Mouse (Mus musculus) layer of hippocampus, postnatal 10 days (tissue): ENCODE results near the gene Sorbs1. TPM values are rescaled to one million over a fixed set of nuclear protein-coding genes. Genes with fewer than 3 reads are reported as not detected.

ENCODE experiments used
- DNase-seq, 2 experiments: peaks; one replicate each; pipeline ENCODE4 v3.0.0; 2021; ENCODE audit warnings: low spot score in 2 of 2
- total RNA-seq, 2 experiments: library from RNA; stranded (reverse); gene quantifications; 2 replicates each; pipeline ENCODE4 v1.2.3; 2021

Sorbs1 gene
- total RNA-seq, 2 experiments from 2014 or later = 147 to 148 TPM

DNA sequence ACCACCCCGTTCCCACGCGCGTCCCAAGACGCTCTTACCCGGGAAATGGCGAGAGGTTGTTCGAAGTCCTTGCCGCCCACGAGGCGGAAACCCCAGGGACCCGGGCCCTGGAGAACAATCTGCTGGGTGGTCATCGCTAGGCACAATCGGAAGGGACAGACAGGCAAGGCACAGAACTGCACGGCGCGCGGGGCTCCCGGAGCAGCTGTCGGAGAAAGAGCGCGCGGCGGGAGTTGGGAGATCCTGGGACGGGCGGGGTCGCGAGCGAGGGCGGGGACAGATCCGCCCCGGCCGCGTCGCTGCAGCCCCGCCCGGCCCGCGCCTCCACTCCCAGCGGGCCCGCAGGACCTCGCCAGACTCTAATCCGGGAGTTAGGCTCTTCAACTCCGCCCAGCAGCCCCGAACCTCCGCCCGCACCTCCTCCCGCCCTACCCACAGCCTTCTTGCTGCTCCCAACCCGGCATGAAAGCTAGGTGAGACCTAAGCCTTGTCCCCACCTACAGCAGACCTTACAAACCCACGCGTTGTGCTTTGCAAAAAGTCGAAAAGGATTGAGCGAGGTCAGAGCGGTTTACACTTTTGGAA lies 242.2 kb downstream of the Sorbs1 start, which contains the start of gene Pdlim1:
Gene Pdlim1, minus strand, starts transcription at position 535 of the 585 bp plus-strand sequence.
- DNase-seq = no peak

DNA sequence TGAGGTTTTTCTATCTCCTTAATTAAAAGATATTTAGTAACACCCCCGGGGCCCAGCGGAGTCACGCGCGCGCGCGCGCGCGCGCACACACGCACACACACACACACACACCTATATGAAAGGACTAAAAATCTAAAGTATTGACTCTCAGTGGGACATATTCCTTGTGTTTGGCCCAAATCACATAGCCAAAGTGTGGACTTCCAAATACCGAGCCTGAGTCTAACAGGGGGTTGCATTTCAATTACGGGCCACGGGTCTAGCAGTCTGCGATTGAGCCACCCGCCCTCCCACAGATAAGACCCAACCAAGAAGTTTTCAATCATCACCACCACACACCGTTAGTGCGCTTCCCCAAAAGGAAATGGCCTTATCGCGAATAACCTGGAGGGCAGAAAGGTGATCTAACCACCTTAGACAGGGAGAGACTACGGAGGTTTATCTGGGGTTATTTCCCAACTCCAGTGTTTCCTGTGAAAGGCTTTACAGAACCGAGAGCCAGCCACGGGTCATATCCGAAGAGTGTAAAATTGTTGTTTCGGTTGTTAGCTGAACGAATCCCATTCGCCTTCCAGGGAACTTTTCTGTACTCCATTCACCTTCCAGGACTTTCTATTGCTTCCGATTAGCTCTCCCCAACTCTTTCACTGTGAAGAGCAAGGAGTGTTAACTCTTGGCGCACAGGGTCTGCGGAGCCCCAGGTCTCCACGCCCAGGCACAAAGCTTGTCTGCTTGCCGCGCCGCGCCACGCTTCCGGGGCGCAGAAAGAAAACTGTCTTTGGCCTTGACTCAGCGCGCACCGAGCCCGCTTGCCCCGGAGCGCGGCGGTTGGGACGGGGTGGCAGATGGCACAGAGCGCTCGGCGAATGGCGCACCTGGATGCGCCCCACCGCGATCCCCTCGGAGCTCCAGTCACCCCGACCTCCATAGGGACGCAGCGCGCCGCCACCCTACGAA lies 242.9 kb downstream of the Sorbs1 start:
- no peak for DNase-seq

DNA sequence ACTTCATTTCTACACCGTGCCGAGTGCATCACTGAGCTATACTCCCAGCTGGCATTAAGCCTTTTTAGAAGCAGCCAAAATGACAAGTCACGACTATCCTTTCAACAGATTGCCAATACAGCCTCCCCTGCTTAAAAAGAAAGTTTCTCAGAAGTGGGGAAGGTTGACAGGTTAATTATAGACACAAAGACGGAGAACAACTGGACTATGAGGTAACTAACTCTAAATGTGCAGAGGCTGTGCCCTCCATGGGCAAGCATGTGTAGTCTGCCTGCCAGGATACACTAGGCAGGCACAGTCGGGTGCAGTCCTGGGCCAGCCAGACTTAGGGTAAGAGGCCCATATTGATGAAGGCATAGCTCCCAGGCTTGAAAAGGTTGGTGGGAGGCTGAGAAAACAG lies 244.1 kb downstream of the Sorbs1 start:
- DNase-seq = no peak

DNA sequence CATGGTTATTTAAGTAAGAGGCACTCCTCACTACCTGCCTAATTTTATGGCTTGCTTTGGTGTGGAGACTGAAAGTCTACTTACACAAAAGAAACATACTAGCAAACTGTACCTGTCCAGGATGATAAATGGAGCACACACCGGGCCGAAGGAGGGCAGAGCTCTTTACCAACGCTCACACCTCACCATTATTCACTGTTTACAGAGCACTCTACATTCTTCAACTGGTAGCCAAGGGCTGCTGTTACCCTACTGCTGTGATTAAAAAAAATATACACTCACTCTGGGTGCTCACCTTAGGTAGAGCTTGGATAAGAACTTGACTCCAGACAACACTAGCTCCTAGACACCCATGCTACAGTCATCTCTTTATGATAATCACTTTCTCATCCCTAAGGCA lies 245.1 kb downstream of the Sorbs1 start:
- DNase-seq = no peak

DNA sequence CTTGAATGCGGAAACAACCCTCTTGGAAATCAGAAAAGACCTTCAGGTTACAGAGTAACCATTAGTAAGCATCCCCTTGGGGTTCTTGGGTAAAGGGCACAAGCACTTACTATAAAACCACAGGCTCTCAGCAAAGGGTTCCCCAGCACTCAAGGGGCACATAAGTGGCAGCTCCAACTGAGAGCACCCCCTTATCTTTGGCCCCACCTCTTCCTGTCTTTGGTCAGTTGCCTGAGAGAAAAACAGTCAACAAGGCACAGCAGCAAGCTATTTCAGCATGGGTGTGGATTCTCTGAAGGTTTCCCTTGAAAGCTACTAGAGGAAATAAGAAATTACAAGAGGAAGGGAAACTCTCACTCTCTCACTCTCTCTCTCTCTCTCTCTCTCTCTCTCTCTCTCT lies 246.2 kb downstream of the Sorbs1 start:
- no peak for DNase-seq

DNA sequence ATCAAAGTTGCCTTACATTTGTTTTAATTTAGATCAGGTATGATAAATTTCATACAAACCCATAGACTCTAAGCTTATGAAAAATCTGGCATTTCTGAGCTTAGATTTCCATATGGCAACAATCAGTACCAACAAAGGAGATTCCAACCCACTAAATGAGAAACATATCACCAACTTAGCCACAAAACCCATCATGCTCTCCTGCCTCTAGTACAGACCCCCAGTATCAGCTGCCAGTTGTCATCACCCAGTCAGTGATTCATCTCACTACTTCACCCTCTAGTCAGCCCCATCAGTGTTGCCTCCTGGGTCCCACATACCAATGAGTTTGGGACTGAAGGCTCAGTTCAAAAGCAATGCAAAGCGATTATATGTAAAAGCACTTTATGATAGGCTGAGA lies 254.1 kb downstream of the Sorbs1 start:
- no peak for DNase-seq

DNA sequence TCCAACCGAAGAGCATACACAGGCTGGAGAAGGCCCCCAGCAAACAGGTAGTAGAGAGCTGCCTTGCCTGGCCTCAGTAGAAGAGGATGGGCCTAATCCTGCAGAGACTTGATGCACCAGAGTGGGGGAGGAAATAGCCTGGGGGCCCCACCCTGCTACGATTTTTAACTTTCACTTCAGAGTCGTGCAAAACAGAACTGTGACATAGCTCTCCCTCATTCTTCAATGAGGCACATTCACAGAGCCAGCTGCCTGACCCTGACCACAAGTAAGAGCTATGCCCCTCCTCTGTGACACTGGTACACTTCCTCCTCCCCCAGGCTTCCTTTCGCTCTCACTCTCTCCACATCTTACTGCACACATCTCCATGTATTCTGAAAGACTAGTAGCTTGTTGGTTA lies 256.2 kb downstream of the Sorbs1 start:
- DNase-seq = no peak

DNA sequence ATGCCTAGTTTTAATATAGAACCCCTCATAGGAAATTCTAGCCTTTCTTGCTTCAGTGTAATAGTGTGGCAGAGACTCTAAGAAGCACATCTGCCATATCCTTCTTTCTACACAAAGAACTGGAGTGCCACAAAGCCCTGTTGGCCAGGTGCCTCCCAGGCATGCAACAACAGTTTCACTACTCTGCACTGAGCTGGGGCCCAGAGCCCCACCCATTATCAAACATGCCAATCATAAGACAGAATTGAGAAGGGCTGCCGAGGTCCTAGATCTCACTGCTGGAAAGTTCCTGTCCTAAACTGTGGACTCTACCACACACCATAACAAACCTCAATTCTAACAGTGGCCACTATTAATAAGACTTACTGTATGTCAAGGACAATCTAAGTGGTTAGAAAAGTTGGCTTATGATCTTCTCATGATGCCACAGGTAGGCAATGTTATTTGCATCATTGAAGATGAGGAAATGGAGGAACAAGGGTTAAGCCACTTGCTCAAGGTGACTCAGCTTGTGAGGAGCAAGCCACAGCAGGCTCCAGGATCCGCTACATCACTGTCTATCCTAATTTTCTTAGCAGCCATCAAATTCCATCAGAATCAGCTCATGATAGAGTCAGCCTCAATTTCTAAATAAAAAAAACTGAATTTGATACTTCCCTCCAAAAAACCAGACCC lies 257.1 kb downstream of the Sorbs1 start:
- no peak for DNase-seq

DNA sequence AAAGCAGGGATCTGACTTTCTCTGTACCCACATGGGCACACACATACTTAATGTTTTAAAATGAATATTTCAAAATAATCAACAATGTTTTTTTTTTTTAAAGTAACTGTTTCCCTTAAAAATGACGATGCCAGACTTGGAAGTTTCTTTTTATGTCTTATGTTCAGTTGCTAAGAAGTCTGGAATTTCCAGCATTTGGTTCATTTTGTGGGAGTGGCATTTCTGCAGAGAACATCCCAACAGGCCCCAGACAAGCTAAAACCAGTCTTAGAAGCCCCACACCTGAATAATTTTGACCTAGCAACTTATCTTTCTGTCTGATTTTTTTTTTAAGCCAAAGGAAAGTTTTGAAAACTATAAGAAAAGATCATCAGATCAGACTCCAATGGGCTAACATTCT lies 258.0 kb downstream of the Sorbs1 start:
- no peak for DNase-seq

DNA sequence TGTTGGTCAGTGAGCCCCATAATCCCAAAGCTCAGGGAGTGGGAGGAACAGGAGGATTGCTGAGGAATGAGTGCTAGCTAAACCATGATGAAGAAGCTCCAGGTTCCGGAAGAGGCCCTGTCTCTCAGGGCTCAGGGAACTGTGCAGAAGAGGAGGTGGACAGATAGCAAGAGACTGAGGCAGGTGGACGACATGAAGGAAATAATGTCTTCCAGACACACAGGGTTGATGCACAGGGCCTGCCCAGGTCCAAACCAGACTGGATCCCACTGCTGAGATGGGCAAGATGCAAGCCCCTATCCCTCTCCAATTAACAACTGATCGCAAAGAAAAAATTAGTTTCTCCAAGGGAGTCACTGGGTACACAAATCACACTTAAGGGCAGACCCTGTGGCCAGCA lies 258.8 kb downstream of the Sorbs1 start:
- DNase-seq = no peak

DNA sequence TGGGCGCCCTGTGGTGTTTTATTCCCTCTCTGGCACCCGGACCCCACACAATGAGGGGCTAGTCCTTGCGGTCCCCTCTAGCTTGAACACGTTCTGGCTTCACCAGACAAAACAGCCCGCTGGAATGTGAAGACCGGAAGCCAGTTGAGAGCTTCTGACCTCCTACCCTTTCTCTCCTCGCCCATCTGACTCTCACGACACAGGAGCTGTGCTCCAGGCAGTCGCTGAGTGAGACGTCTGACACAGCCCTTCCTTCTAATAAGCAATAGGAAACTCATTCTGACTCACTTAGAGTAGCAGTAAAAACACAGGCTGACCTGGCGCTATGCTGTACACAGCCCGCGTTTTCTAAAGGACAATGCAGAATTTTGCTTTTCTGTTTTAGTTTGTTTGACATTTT lies 259.8 kb downstream of the Sorbs1 start:
- DNase-seq = no peak

DNA sequence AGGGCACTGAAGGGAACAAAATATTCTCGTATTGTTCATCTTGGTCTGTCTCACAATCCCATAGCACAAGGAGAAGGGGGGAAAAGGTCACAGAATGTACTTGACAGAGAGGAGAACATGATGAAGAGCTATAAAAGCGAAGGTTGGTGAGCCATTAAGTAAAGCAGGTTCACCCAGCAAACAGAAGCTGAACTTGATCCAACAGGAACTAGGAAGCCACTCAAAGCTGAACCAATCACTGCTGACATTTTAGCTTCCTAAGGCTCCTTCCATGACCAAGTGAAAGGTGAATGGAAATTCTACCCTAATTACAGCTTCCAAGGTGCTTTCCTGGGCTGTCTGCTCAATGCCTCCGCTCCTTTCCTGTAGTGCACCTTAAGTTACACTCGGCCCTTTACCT lies 262.5 kb downstream of the Sorbs1 start:
- DNase-seq = no peak

DNA sequence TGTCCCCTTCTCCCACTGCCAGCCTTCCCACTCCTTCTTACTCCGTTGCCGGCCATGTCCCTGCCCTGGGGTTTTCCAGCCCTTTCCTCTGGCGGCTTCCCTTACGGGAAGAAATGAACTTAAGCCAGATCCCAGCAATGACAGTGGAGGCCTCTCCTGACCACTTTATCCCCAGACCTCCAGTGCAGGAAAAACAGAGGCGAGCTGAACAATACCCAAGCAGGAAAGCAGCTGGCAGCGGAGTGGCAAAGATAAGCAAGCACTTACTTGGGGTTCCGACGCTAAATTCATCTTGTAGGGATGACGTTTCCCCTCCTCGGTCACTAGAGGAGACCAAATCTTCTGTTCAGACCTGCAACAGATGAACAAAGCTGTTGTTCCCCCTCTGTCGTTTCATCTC lies 264.2 kb downstream of the Sorbs1 start:
- DNase-seq = no peak

DNA sequence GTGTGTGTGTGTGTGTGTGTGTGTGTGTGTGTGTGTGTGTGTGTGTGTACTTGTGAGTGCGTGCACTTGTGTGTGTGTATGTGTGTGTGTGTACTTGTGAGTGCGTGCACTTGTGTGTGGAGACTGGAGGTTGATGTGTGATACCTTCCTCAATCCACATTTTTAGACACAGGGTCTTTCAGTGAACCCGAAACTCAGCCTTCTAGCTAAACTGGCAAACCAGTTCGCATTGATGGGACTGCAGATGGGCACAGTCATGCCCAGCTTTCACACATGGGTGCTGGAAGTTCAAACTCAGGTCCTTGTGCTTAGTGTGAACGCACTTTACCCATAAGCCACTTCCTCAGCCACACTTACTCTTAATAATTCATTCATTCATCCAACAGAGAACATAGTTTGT lies 265.1 kb downstream of the Sorbs1 start:
- no peak for DNase-seq

DNA sequence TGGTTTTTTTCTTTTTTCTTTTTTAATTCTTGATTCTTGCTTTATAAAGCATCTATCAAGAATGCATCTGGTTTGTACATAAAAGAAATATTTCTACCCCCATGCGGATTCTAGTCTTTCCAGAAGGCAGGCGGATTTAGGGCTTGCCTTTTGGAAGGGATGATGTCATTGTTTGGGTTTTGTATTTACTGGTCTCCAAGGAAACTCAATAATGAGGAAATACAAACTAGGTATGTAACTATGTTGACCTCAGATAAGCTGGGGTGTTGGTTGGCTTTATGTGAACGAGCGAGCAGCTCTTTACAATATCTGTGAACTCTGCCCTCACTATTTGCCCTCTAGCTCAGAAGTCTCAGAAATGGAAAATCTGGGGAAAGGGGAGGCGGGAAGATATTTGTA lies 266.3 kb downstream of the Sorbs1 start:
- no peak for DNase-seq

DNA sequence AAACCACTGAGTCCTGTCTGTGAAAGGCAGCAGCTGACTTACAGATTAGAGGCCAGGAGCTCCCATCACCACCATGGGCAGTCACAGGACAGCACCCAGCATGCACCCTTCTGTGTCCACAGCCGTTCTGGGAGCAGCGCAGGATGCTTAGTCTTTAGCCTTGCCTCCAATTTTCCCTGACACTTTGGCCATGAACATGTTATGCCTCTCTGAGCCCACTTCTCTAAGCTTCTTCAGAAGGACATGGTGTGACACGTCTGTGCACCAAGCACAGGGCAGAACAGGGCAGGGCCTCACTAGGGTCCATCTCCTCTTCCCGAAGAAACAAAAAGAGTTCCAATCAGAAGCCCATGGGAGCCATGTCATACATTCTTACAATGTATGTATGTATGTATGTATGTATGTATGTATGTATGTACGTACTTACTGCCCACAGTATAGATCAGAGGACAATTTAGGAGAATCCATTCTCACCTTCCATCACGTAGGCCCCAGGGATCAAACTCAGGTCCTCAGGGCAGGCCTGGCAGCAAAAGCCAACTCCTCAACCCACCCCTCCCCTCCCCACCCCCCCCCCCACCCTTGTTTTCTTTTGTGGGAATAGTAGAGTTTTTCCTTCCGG lies 266.8 kb downstream of the Sorbs1 start:
- no peak for DNase-seq

Other genes starting within 250 kb of the Sorbs1 start
- gene Pdlim1, start 241.9 kb downstream of the Sorbs1 start, total RNA-seq = 1 to 10 TPM; 7.6 to 9.0 TPM
- gene Aldh18a1, start 74.7 kb upstream of the Sorbs1 start, total RNA-seq = 10 to 100 TPM; 25.8 to 27.9 TPM
- gene Tctn3, start 98.5 kb upstream of the Sorbs1 start, total RNA-seq = 10 to 100 TPM; 21.7 to 23.9 TPM
- 10 to 100 TPM; 17.1 to 17.8 TPM for gene Entpd1, start 98.6 kb upstream of the Sorbs1 start, total RNA-seq
- gene Cc2d2b, start 235.0 kb upstream of the Sorbs1 start, total RNA-seq = 1 to 10 TPM; 1.4 to 1.7 TPM